Mouse (Mus musculus) 3134 (cell line): ENCODE results near the gene Plpp2.

Experiments used
- DNase-seq: peaks from one replicate; pipeline ENCODE4 v3.0.0-alpha.2; 2011; ENCODE audit warnings: low spot score; ENCODE audit not compliant: insufficient read length; ENCODE audit errors: extremely low read depth

Plpp2 gene

DNA sequence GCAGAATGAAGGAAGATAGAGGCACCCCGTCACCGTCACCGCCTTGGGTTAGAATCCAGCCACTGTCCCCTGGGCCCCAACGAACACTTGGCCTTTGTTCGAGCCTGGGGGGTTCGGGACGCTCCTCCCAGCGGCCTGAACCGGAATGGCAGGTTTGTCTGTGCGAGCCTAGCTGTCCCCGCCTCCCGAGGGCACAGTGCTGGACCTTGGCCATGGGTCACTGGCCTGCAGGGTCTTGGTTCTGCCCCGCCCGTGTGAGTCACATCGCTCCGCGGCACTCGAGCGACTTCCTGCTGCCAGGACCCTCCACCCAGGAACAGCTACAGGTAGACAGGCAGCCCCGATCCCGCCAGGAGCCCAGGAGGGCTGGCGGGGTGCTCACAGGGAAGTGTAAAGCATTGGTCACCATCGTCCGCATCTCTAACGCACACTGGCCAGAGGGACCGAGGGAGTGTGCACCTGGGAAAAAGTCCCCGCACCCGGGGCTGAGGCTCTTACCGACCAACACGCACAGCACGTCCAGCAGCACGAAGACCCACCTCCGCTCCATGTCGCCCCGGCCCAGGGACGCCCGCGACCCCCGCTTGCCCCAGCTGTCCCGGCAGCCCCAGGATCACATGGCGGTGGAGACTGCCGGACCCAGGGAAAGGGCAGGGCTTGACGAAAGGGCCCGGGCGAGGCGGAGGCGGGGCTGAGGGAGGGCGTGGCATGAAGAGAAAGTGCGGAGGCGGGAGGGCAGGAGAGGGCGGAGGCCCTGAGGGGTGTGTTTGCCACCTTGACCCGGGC lies at the start of gene Plpp2:
Gene Plpp2, minus strand, starts transcription at position 671 of the 786 bp plus-strand sequence.
- DNase-seq, result peak; percentile 91

DNA sequence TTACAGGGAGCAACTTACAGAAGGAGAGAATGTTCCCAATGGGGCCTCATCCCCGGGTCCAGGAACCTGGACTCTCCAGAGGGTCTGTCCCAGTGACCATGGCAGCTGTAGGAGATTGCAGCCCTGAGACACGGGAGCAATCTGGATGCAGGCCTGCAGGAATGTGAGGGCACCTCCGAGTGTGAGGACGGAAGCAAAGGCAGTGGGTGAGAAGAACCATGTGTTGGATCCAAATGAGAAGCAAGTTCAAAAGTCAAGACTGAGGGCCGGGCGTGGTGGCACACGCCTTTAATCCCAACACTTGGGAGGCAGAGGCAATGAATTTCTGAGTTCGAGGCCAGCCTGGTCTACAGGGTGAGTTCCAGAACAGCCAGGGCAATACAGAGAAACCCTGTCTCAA lies 47.9 kb upstream of the Plpp2 start:
- no peak for DNase-seq

DNA sequence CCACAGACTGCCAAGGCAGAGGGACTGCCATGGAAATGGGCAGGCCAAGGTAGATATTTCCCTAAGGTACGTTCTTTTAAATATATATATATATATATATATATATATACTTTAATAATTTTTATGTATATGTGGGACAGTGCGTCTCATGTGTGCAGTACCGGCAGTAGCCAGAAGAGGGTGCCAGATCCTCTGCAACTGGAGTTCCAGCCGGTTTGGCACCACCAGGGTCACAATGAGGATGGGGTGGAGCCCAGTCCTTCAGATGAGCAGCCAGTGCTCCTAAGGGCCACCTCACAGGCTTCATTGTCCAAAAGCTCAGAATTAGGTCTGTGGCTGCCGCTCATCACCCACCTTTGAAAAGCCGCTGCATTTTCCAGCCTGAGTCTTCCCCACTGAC lies 47.2 kb upstream of the Plpp2 start:
- DNase-seq, result no peak

DNA sequence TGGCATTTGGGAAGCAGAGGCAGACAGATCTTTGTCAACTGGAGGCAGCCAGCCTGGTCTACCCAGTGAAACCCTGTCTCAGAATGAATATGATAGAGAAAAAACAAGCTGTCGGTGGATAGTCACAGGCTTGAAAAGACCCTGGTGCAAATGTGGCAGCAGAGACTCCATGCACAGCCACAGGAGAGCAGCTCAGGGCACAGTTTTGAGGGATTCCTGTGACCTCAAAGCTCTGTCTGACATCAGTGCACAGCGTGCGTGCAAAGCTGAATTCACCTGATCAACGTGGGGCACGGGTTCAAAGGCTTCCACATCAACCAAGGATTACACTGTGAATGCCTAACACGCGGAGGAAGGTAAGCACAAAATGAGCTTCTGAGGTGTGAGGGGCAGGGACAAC lies 46.8 kb upstream of the Plpp2 start:
- DNase-seq, result no peak

DNA sequence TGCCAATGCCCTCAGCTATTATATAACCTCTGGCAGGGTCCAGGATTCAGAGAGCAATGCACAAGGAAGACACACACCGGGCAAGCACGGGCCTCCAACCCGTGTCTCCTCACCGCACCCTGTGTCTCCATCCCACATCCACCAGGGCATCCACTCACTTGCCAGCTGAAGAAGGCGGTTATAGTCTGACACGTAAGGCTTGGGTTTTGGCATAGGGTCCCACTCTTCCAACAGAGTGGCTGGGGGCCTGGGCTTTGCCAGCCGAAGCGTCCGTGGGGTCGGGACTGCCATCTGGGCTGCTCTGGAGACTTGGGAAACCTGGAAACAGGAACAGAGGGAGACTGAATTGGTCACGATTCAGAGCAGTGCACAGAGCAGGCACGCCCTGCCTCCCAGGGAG lies 46.2 kb upstream of the Plpp2 start:
- DNase-seq, result no peak

DNA sequence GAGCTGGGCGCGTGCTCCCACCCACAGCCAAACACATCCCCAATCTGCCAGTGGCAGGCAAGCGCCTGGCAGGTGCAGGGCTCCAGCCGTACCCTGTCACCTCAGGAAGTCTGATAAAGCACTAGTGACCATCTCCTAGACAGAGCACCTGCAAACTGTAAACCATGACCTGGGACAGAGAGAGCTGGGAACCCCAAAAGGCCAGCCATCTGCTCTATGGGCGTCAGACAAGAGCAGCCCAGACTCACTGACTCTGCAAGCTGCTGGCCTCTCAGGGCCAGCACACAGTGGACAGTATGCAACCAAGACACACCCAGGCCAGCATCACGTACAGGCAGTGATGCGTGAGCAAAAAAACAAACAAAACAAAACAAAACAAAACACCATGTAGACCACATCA lies 45.3 kb upstream of the Plpp2 start:
- no peak for DNase-seq

DNA sequence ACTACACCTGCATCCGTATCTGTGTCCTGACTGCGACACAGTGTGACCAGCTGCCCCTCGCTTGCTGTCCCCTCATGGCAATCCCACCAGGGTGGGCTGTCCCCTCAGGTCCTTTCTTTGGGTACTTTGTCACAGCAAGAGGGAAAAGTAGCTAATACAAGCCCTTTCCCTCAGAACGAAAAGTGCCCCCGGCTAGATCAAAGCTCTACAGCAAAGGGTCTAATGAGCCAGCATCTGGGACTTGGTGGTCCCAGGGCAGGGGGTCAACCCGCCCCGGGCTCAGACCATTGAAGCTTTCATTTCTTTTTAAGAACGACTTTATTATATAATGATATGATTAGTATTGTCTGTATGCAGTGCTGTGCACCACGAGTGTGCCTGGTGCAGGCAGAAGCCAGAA lies 44.7 kb upstream of the Plpp2 start:
- DNase-seq, result no peak

DNA sequence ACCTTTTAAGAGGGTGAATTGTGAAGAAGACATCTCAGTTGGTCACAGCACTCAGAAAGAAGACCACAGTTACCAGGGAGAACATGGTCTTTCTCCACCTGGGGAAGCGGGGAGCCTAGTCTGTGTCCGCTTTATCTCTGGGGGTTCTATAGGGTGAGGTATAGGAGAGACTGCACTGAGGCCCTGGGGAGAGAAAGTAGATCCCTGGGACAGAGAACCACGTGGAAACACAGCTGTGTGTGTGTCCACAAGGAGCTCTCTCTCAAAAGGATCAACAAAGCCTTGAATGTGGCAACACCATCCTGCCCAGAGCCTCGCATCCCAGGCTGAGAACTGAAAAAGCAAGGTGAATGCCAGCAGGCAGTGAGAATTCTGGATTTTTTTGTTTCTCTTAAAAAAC lies 43.8 kb upstream of the Plpp2 start:
- no peak for DNase-seq

DNA sequence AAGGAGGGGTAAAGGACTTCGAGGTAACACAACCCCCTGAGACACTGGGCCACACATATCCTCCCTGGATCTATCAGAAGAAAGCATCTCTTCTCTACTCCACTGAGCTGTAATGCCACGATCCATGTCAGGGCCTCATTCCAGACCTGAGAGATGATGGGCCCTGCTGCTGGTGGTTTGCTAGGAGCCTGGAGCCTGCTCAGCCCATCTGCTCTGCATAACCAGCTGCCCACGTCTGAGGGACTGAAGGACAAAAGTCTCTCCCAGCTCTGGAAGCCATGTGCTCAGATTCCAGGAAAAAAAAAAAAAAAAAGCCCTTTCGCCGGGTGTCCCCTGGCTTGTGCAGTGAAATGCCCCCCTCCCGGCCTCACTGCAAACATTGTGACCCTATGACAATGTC lies 42.2 kb upstream of the Plpp2 start:
- DNase-seq, result no peak

DNA sequence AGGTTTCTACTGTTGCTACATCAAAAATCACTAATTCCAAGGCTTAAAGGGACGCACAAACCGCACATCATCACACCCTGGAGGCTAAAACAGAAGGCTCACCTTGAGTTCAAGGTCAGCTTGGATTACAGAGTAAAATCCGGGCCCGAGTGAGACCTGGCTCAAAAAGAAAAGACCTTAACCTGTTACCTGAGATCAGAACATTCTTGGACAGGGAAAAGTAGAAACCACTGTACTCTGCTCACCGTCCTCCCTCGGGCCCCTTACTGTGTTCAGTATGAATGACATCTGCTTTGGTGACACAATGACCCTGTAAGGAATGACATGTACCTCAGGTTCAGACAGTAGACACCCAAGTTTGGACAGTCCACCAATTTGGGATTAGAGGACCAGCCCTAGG lies 41.2 kb upstream of the Plpp2 start:
- no peak for DNase-seq

DNA sequence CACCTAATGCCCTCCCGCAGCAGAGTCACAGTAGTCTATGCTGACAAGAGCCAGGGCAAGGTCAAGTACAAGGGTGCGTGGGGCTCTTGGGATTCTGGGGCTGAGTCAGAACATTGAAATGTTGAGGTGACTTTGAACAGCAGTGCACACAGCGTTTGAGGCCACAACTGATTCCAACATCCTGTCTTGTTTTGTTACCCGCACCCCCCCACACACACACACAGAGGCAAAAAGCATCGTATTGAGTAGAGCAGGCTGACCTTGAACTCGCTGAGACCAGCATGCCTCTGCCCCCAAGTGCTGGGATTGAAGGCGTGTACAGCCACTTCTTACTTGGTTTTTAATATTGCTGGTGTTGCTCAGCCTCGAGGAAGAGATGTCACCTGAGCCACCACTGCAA lies 40.8 kb upstream of the Plpp2 start:
- peak; percentile 25 for DNase-seq

DNA sequence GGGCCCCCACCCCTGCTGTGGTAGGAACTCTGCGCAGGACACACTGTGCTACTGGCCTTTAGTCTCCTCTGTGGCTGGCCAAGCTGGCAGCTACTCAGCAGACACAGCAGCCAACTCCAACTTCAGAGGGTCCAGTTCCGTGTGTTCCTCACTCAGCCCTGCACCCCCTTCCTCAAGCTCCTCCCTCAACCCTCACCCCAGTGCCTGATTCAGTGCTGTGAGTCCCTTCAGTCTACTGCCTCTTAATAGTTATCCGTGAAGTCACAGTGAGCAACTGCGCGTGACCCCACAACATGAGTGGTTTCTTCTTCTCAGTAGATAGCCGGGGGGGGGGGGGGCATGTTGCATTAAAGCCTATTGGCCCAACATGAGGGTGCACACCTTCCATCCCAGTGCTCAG lies 40.0 kb upstream of the Plpp2 start:
- DNase-seq, result no peak

DNA sequence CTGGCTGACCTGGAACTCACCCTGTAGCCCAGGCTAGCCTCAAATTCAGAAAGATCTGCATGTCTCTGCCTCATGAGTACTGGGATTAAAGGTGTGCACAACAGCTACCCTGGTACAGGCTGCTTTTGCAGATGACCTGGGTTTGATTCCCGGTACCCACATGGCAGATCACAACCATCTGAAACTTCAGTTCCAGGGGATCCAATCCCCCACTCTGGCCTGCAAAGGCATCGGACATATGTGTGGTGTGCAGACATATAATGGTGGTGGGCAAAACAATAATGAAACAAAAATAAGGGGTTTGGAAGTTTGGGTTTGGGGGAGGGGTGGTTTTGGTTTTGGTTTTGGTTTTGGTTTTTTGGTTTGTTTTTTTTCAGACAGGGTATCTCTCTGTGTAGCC lies 37.7 kb upstream of the Plpp2 start:
- DNase-seq, result no peak

DNA sequence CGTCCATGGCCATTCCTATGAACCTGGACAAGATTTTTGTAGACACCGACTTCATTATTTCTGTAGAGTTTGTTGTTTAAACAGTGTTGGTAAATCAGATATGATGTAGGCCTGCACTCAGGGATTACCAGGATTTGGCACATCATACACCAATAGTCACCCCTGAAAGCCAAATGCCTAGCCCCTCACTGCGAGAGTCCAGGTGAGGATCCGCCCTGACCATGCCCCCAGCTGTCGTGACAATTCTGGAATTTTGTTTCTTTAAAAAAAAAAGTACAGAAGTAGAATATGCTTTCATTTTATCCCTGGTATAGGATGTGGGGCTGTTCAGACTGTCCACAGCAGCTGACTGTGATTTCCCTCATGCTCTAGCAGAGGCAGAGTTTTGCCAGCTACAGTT lies 36.3 kb upstream of the Plpp2 start:
- no peak for DNase-seq

DNA sequence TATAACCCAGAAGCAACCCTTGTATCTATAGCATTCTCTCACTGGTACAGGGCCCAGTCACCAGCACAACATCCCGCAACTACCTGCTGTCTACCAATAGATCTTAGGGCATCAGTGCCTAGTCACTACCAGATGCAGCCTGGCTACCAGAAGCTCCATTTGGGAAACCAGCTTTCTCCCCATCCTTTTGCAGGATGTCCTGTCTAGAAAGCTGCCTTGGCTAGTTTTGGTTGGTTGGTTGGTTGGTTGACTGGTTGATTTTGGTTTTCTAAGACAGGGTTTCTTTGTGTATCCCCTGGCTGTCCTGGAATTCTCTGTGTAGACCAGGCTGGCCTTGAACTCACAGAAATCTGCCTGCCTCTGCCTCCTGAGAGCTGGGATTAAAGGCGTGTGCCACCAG lies 26.1 kb upstream of the Plpp2 start:
- no peak for DNase-seq

DNA sequence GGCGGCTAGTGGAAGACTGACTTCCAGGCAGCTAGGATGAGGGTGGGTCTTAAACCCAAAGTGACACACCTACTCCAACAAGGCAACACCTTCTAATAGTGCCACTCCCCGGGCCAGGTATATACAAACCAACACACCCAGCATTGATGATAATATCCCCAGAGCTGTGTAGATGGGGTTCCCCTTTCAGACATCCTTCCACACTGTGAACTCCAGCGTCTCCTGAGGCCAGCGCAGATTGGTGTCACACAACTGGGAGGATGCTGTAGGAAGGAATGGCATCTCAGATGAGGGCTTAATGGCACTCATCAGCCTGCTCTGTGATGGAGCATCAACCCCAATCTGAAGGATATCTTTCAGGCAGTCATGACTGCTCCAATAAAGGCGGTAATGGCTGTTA lies 23.9 kb upstream of the Plpp2 start:
- no peak for DNase-seq

DNA sequence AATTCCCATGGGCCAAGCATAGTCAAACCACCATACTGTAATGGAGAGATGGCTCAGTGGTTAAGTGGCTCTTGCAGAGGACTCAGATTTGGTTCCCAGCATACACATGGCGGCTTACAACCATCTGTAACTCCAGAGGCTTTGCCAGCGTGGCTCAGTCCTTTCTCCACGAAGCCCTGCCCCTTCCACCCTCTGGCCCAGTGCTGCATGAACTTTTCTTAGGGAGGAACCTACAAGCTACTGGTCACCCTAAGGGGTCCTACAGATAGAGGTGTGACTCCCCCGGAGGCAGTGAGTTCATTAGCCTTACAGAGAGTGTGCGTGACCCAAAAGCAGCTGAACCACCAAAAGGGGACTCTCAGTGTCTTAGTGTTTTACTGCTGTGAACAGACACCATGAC lies 23.4 kb upstream of the Plpp2 start:
- DNase-seq, result no peak

DNA sequence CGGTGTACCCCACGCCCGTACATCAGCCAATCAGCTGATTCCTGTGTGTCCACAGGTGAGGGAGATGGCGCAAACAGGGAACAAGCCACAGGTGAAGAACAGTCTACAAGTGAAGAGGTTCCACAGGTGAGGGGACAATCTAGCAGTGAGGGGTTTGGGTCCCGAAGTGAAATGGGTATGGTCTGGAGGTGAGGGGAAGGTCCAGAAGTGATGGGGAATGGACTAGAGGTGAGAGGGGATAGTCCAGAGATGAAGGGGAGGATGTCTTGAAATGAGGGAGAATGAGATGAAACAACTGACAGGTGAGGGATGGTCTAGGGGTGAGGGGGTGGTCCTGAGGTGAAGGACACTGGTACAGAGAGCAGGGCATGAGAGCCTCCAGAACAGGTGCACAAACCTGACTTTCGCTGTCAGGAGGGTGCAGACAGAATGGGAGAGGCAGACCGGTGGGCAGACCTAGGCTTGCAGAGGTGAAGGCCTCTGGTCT lies 21.7 kb upstream of the Plpp2 start:
- no peak for DNase-seq

DNA sequence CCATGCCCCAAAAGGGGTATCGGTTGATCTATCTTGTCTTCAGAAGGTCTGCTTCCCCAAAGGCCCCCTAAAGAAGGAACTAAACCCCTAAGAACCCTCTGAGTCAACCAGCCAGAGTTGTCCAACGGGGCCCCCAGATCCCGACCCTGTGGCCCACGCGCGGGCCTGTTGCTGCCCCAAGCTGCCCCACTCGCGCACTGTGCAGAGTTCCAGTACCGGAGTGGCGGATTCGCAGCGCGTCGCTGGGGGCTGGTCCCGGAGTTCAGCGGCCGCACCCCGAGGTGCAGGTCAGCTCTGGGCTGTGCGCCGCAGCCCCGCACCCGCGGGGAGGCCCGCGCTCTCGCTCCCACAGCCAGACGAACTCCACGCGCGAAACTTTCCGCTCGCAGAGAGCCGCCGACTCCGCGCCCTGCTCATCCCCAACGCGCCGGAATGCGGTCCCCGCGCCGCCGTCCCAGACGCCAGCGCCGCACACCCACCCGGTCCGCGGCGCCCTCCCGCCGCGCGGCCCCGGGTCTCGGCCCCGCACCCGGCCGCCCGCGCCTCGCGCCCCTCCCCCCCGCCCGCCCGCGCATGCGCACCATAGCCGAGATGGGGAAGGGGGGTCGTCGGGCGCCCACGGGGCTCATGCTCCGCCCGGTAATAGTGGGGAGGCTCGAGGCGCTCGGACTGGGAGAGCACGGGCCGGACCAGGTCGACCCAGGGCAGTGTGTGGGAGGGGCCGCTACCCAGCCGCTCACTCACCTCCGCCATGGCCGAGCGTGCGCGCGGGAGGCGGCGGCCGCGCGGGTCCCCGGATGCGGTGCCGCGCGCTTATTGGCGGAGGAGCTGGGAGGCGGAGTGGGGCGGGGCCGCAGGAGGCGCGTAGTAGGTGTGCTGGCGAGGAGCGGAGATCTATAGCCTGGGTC lies 21.0 kb upstream of the Plpp2 start, which contains the start of gene Mier2:
Gene Mier2, minus strand, starts transcription at position 870 of the 908 bp plus-strand sequence.
- peak; percentile 81 for DNase-seq

DNA sequence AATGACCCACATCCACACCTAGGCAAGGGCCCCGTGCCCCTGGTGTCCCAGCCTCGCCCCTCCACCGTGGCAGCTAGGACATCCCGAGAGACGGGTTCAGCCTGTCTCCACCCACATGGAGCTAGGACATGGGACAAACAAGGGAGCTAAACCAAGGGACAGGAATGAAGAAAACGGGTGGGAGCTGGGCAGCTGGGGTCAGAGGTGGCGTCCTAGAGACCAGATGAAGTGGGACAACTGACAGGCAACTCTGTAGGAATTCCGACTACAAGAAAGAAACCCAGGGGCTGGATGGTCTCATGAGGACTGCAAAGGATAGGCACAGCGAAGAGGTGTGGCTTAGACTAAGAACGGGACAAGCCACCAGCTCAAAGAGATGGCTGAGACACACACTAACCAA lies 20.1 kb upstream of the Plpp2 start:
- DNase-seq, result no peak

DNA sequence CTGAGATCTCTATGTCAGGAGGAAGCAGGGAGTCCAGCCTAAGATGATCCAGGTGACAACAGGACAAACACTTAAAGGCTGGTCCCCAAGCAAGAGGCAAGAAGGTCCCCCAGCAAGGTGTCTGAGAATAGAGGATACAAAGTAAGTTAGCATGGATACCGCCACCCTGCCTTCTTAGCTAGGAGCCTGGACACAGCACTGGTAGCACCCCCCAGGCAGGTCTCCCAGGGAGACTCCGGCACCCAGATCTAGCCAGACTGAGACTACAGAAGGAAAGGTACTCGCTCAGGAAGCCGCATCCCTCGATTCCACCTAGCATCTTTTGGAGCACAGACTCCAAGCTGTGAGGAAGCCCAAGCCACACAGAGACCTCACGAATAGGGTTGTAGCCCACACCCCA lies 19.6 kb upstream of the Plpp2 start:
- no peak for DNase-seq

DNA sequence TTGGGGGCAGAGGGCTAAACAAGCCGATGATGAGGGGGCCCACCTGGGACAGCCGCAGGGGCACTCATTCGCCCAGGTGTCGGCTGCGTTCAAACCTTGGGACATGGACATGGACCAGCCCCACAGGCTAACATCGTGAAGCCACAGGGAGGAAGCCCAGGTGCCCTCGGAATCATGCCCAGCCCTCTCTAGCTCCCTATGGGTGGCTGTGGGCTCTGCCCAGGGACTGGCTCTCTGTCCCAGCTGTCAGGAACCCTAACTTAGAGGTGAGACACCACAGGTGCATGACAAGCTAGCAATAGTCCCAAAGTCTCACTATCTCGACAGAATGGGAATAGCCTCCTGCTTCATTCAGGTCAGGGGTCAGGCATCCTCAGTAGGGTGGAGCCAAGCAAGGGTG lies 18.9 kb upstream of the Plpp2 start:
- DNase-seq, result no peak
